Mouse (Mus musculus): ENCODE measurements around the gene Islr2. TPM values are rescaled to one million over a fixed set of nuclear protein-coding genes. Genes with fewer than 3 reads are reported as not detected.
A peak's percentile ranks its signal among the peaks of the same experiment; 100 is the strongest.

Islr2 gene
- polyA plus RNA-seq, 1 experiment: not detected

DNA sequence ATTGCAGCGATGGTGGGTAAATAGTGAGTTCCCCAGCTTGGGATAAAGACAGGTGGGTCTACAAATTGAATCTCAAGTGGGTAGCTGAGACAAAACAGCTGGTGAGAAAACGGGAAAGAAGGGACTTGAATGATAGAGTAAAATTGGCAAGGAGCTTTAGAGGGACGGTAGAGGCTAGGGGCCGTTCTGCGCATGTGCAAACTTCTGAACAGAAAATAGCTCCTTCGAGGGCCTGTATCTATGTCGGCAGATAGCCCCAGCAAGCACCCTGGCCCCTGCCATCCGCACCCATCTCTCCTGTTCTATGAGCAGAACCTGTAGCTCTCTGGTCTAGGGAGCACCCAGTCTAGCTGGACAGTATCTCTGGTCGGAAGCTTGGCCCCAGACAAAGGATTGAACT is 9.9 kb downstream of the Islr2 start:
- 78% methylated on average over 9 of the region's 9 CpGs for WGBS
- peaks cover 31% of the 10 kb centered on the region for H3K4me1 ChIP-seq (ENCODE audit: control insufficient read depth, insufficient read depth, low read length)
- no peak for TF ChIP-seq POLR2A (IDR thresholded peaks at IDR 0.05; ENCODE audit: insufficient read depth, low read depth, low read length)
- no peak for TF ChIP-seq CTCF (IDR thresholded peaks at IDR 0.05; ENCODE audit: insufficient read depth, low read depth, low read length)
- H3K4me3 ChIP-seq (ENCODE audit: insufficient read depth, low read depth, low read length): no peak overlapping the region
- H3K27ac ChIP-seq (ENCODE audit: insufficient read depth, low read depth, low read length): no peak overlapping the region

GRCm38 (mm10) chr9:58184456-58184855 is 19.7 kb downstream of the Islr2 start:
- no peak for TF ChIP-seq CTCF (IDR thresholded peaks at IDR 0.05; ENCODE audit: insufficient read depth, low read depth, low read length)
- TF ChIP-seq POLR2A (IDR thresholded peaks at IDR 0.05; ENCODE audit: insufficient read depth, low read depth, low read length): no peak
- peaks cover 4% of the 10 kb centered on the region; the same call in 1 of the 2 replicates for H3K4me1 ChIP-seq (ENCODE audit: control insufficient read depth, insufficient read depth, low read length)
- 42% methylated on average over 6 of the region's 6 CpGs for WGBS
- H3K27ac ChIP-seq (ENCODE audit: insufficient read depth, low read depth, low read length): no peak overlapping the region
- no peak overlapping the region for H3K4me3 ChIP-seq (ENCODE audit: insufficient read depth, low read depth, low read length)

GRCm38 (mm10) chr9:58179390-58179789 is 24.7 kb downstream of the Islr2 start:
- Histone ChIP-seq H3K4me3 (ENCODE audit: insufficient read depth, low read depth, low read length) (no peak overlapping the region), H3K4me1 (ENCODE audit: control insufficient read depth, insufficient read depth, low read length) (peaks cover 15% of the 10 kb centered on the region; the same call in 1 of the 2 replicates), H3K27ac (ENCODE audit: insufficient read depth, low read depth, low read length) (no peak overlapping the region)
- TF ChIP-seq CTCF (IDR thresholded peaks at IDR 0.05; ENCODE audit: insufficient read depth, low read depth, low read length): no peak
- no peak for TF ChIP-seq POLR2A (IDR thresholded peaks at IDR 0.05; ENCODE audit: insufficient read depth, low read depth, low read length)
- 89% methylated on average over 2 of the region's 2 CpGs for WGBS

GRCm38 (mm10) chr9:58177165-58177564 is 27.0 kb downstream of the Islr2 start:
- 74% methylated on average over 4 of the region's 4 CpGs for WGBS
- Histone ChIP-seq H3K4me3 (ENCODE audit: insufficient read depth, low read depth, low read length) (no peak overlapping the region), H3K4me1 (ENCODE audit: control insufficient read depth, insufficient read depth, low read length) (peaks cover 14% of the 10 kb centered on the region; the same call in 1 of the 2 replicates), H3K27ac (ENCODE audit: insufficient read depth, low read depth, low read length) (no peak overlapping the region)
- TF ChIP-seq CTCF (IDR thresholded peaks at IDR 0.05; ENCODE audit: insufficient read depth, low read depth, low read length): no peak
- no peak for TF ChIP-seq POLR2A (IDR thresholded peaks at IDR 0.05; ENCODE audit: insufficient read depth, low read depth, low read length)

- TF ChIP-seq CTCF (IDR thresholded peaks at IDR 0.05; ENCODE audit: insufficient read depth, low read depth, low read length): no peak
- no peak for TF ChIP-seq POLR2A (IDR thresholded peaks at IDR 0.05; ENCODE audit: insufficient read depth, low read depth, low read length)
- Histone ChIP-seq H3K4me3 (ENCODE audit: insufficient read depth, low read depth, low read length) (no peak overlapping the region), H3K4me1 (ENCODE audit: control insufficient read depth, insufficient read depth, low read length) (peaks cover 14% of the 10 kb centered on the region; the same call in 1 of the 2 replicates), H3K27ac (ENCODE audit: insufficient read depth, low read depth, low read length) (peak overlapping the region; percentile 67; the same call in 1 of the 2 replicates)
- 50% methylated on average over 5 of the region's 5 CpGs for WGBS
Measured at GRCm38 (mm10) chr9:58175745-58176487, 28.2 kb downstream of the Islr2 start.

DNA sequence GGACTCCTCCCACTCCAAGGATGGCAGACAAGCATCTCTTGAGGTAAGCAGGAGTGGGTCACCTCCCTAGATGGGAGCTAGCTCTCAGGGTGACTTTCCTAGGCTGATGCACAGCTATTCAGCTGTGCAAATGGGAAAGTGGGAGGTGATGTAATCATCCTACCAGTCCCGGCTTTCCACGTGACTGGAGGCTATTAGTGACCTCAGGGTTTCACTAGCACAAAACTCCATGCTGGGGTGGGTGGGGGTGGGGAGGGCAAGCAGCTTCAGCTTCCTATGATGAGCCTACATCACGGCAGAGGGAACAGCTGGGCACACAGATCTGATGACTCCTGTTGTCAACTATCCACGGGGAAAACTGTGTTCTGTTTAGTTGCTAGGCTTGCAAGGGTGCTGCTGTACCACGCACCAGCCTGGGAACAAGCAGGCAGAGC is 29.3 kb downstream of the Islr2 start:
- 23% methylated on average over 5 of the region's 5 CpGs for WGBS
- Histone ChIP-seq H3K4me1 (ENCODE audit: control insufficient read depth, insufficient read depth, low read length) (peaks cover 14% of the 10 kb centered on the region; the same call in 1 of the 2 replicates), H3K4me3 (ENCODE audit: insufficient read depth, low read depth, low read length) (no peak overlapping the region), H3K27ac (ENCODE audit: insufficient read depth, low read depth, low read length) (peak overlapping the region; percentile 67)
- no peak for TF ChIP-seq CTCF (IDR thresholded peaks at IDR 0.05; ENCODE audit: insufficient read depth, low read depth, low read length)
- no peak for TF ChIP-seq POLR2A (IDR thresholded peaks at IDR 0.05; ENCODE audit: insufficient read depth, low read depth, low read length)

DNA sequence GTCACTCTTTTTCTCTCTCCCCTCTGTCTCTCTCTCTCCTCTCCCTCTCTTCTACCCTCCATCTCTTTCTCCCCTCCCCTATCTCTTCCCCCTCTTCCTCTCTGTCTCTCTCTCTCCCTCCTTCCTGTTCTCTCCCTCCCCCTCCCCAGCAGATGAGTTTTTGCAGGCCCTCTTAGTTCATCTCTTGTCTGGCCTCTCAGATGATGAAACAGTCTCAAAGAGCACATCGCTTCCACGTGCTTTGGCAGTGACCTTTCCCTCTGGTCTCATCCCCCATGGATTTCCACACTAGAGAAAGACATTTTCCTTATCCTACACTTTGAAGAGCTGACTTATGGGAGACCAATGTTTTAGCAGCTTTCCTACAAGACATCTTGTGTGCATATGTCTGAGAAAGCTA is 31.3 kb downstream of the Islr2 start:
- no peak overlapping the region for H3K27ac ChIP-seq (ENCODE audit: insufficient read depth, low read depth, low read length)
- TF ChIP-seq POLR2A (IDR thresholded peaks at IDR 0.05; ENCODE audit: insufficient read depth, low read depth, low read length): no peak
- TF ChIP-seq CTCF (IDR thresholded peaks at IDR 0.05; ENCODE audit: insufficient read depth, low read depth, low read length): no peak
- H3K4me3 ChIP-seq (ENCODE audit: insufficient read depth, low read depth, low read length): no peak overlapping the region
- 80% methylated on average over 2 of the region's 2 CpGs for WGBS
- peaks cover 10% of the 10 kb centered on the region; the same call in 1 of the 2 replicates for H3K4me1 ChIP-seq (ENCODE audit: control insufficient read depth, insufficient read depth, low read length)

DNA sequence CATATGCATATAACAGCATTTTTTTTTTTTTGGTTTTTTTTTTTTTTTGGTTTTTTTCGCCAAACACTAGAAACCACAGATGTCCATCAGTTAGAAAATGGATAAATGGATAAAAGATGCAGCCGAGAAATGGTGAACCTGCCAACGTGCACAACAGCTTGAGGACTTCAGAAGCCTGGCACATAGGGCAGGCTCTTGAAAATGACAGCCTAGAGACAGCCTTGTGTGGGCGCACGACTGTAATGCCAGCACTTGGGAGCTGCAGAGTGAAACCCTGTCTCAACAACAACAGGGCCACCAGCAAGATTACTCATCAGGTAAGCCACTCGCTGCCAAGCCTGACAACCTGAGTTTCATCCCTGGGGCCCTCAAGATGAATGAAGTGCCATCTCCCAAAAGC is 34.7 kb downstream of the Islr2 start:
- no peak overlapping the region for H3K4me3 ChIP-seq (ENCODE audit: insufficient read depth, low read depth, low read length)
- no peaks in the 10 kb centered on the region for H3K4me1 ChIP-seq (ENCODE audit: control insufficient read depth, insufficient read depth, low read length)
- WGBS: 77% methylated on average over 6 of the region's 6 CpGs
- H3K27ac ChIP-seq (ENCODE audit: insufficient read depth, low read depth, low read length): no peak overlapping the region
- TF ChIP-seq CTCF (IDR thresholded peaks at IDR 0.05; ENCODE audit: insufficient read depth, low read depth, low read length): no peak
- no peak for TF ChIP-seq POLR2A (IDR thresholded peaks at IDR 0.05; ENCODE audit: insufficient read depth, low read depth, low read length)

GRCm38 (mm10) chr9:58168880-58169279 is 35.2 kb downstream of the Islr2 start:
- Histone ChIP-seq H3K4me1 (ENCODE audit: control insufficient read depth, insufficient read depth, low read length) (no peaks in the 10 kb centered on the region), H3K27ac (ENCODE audit: insufficient read depth, low read depth, low read length) (no peak overlapping the region), H3K4me3 (ENCODE audit: insufficient read depth, low read depth, low read length) (no peak overlapping the region)
- 84% methylated on average over 3 of the region's 3 CpGs for WGBS
- no peak for TF ChIP-seq CTCF (IDR thresholded peaks at IDR 0.05; ENCODE audit: insufficient read depth, low read depth, low read length)
- TF ChIP-seq POLR2A (IDR thresholded peaks at IDR 0.05; ENCODE audit: insufficient read depth, low read depth, low read length): no peak
